Mouse (Mus musculus): ENCODE measurements around the gene Coa5. TPM values are rescaled to one million over a fixed set of nuclear protein-coding genes. Genes with fewer than 3 reads are reported as not detected.
A peak's percentile ranks its signal among the peaks of the same experiment; 100 is the strongest.

Coa5 gene
- polyA plus RNA-seq, 1 experiment from 2014 or later: 54.5 TPM

- Histone ChIP-seq H3K36me3 (peaks cover 14% of the 10 kb centered on the region), H3K4me3 (replicated peaks) (no peak overlapping the region), H3K27me3 (replicated peaks) (no peaks in the 10 kb centered on the region), H3K4me1 (replicated peaks) (no peaks in the 10 kb centered on the region), H3K9ac (no peak overlapping the region), H3K4me2 (replicated peaks) (no peak overlapping the region), H3K9me3 (no peaks in the 10 kb centered on the region), H3K27ac (no peak overlapping the region)
- WGBS: 86% methylated on average over 1 of the region's 1 CpGs
- no peak for ATAC-seq
Observed at GRCm38 (mm10) chr1:37419420-37419819, 10.5 kb downstream of the Coa5 start.

- H3K9me3 ChIP-seq: no peaks in the 10 kb centered on the region
- H3K36me3 ChIP-seq: peaks cover 8% of the 10 kb centered on the region
- H3K4me3 ChIP-seq (replicated peaks): no peak overlapping the region
- no peaks in the 10 kb centered on the region for H3K4me1 ChIP-seq (replicated peaks)
- H3K27me3 ChIP-seq (replicated peaks): no peaks in the 10 kb centered on the region
- 77% methylated on average over 1 of the region's 1 CpGs for whole genome bisulfite sequencing
- H3K4me2 ChIP-seq (replicated peaks): no peak overlapping the region
- H3K9ac ChIP-seq: no peak overlapping the region
- H3K27ac ChIP-seq: no peak overlapping the region
- ATAC-seq: 0 out of 2 replicates have a peak, but pooled peaks have one; percentile 43
Observed at GRCm38 (mm10) chr1:37415394-37415793, 14.5 kb downstream of the Coa5 start.

GRCm38 (mm10) chr1:37409647-37410046 is 20.3 kb downstream of the Coa5 start:
- Histone ChIP-seq H3K4me1 (replicated peaks) (no peaks in the 10 kb centered on the region), H3K27ac (no peak overlapping the region), H3K9me3 (no peaks in the 10 kb centered on the region), H3K27me3 (replicated peaks) (no peaks in the 10 kb centered on the region), H3K36me3 (no peaks in the 10 kb centered on the region), H3K4me2 (replicated peaks) (no peak overlapping the region), H3K9ac (no peak overlapping the region), H3K4me3 (replicated peaks) (no peak overlapping the region)
- no peak for ATAC-seq

- no peaks in the 10 kb centered on the region for H3K36me3 ChIP-seq
Observed at GRCm38 (mm10) chr1:37408678-37409077, 21.2 kb downstream of the Coa5 start.

GRCm38 (mm10) chr1:37408059-37408458 is 21.8 kb downstream of the Coa5 start:
- Histone ChIP-seq H3K27me3 (replicated peaks) (no peaks in the 10 kb centered on the region), H3K4me1 (replicated peaks) (no peaks in the 10 kb centered on the region), H3K4me3 (replicated peaks) (no peak overlapping the region), H3K27ac (no peak overlapping the region), H3K9ac (no peak overlapping the region), H3K36me3 (no peaks in the 10 kb centered on the region), H3K4me2 (replicated peaks) (no peak overlapping the region), H3K9me3 (no peaks in the 10 kb centered on the region)
- WGBS: 87% methylated on average over 8 of the region's 8 CpGs
- no peak for ATAC-seq

More at GRCm38 (mm10) chr1:37408678-37409077, 21.2 kb downstream of the Coa5 start:
- Histone ChIP-seq H3K9me3 (no peaks in the 10 kb centered on the region), H3K4me1 (replicated peaks) (no peaks in the 10 kb centered on the region), H3K27ac (no peak overlapping the region), H3K4me2 (replicated peaks) (no peak overlapping the region), H3K4me3 (replicated peaks) (no peak overlapping the region), H3K9ac (no peak overlapping the region), H3K27me3 (replicated peaks) (no peaks in the 10 kb centered on the region)
- no peak for ATAC-seq
- WGBS: 72% methylated on average over 3 of the region's 3 CpGs

- ATAC-seq: no peak
- no peaks in the 10 kb centered on the region for H3K9me3 ChIP-seq
- no peaks in the 10 kb centered on the region for H3K27me3 ChIP-seq (replicated peaks)
- no peak overlapping the region for H3K27ac ChIP-seq
- no peaks in the 10 kb centered on the region for H3K4me1 ChIP-seq (replicated peaks)
- no peaks in the 10 kb centered on the region for H3K36me3 ChIP-seq
- H3K4me2 ChIP-seq (replicated peaks): no peak overlapping the region
- 81% methylated on average over 8 of the region's 8 CpGs for whole genome bisulfite sequencing
- H3K4me3 ChIP-seq (replicated peaks): no peak overlapping the region
- no peak overlapping the region for H3K9ac ChIP-seq
Observed at GRCm38 (mm10) chr1:37407228-37407627, 22.7 kb downstream of the Coa5 start.

- Histone ChIP-seq H3K4me1 (replicated peaks) (no peaks in the 10 kb centered on the region), H3K27ac (no peak overlapping the region), H3K27me3 (replicated peaks) (no peaks in the 10 kb centered on the region), H3K36me3 (no peaks in the 10 kb centered on the region), H3K9me3 (no peaks in the 10 kb centered on the region), H3K9ac (no peak overlapping the region), H3K4me3 (replicated peaks) (no peak overlapping the region), H3K4me2 (replicated peaks) (no peak overlapping the region)
- no peak for ATAC-seq
- WGBS: 85% methylated on average over 2 of the region's 2 CpGs
Observed at GRCm38 (mm10) chr1:37405137-37405536, 24.8 kb downstream of the Coa5 start.

GRCm38 (mm10) chr1:37401687-37402086 is 28.2 kb downstream of the Coa5 start:
- no peak for ATAC-seq
- H3K36me3 ChIP-seq: no peaks in the 10 kb centered on the region
- no peak overlapping the region for H3K4me2 ChIP-seq (replicated peaks)
- no peak overlapping the region for H3K4me3 ChIP-seq (replicated peaks)
- H3K4me1 ChIP-seq (replicated peaks): peaks cover 15% of the 10 kb centered on the region; the same call in 1 of the 2 replicates
- H3K27me3 ChIP-seq (replicated peaks): no peaks in the 10 kb centered on the region
- H3K9me3 ChIP-seq: no peaks in the 10 kb centered on the region
- H3K27ac ChIP-seq: no peak overlapping the region
- WGBS: 60% methylated on average over 4 of the region's 4 CpGs
- no peak overlapping the region for H3K9ac ChIP-seq

- Histone ChIP-seq H3K27me3 (replicated peaks) (no peaks in the 10 kb centered on the region), H3K4me3 (replicated peaks) (no peak overlapping the region), H3K9me3 (no peaks in the 10 kb centered on the region), H3K27ac (no peak overlapping the region), H3K4me1 (replicated peaks) (peaks cover 15% of the 10 kb centered on the region; the same call in 1 of the 2 replicates), H3K36me3 (no peaks in the 10 kb centered on the region), H3K9ac (no peak overlapping the region), H3K4me2 (replicated peaks) (no peak overlapping the region)
- 69% methylated on average over 8 of the region's 8 CpGs for WGBS
- ATAC-seq: no peak
Observed at GRCm38 (mm10) chr1:37399734-37400133, 30.2 kb downstream of the Coa5 start.

GRCm38 (mm10) chr1:37398961-37399360 is 30.9 kb downstream of the Coa5 start:
- no peaks in the 10 kb centered on the region for H3K36me3 ChIP-seq
- H3K4me1 ChIP-seq (replicated peaks): peaks cover 15% of the 10 kb centered on the region; the same call in 1 of the 2 replicates
- no peaks in the 10 kb centered on the region for H3K27me3 ChIP-seq (replicated peaks)
- H3K27ac ChIP-seq: no peak overlapping the region
- no peak overlapping the region for H3K4me3 ChIP-seq (replicated peaks)
- no peaks in the 10 kb centered on the region for H3K9me3 ChIP-seq
- peak; percentile 75 for ATAC-seq
- H3K9ac ChIP-seq: no peak overlapping the region
- no peak overlapping the region for H3K4me2 ChIP-seq (replicated peaks)
- 38% methylated on average over 3 of the region's 3 CpGs for WGBS

GRCm38 (mm10) chr1:37396481-37396880 is 33.4 kb downstream of the Coa5 start:
- ATAC-seq: no peak
- Histone ChIP-seq H3K9me3 (no peaks in the 10 kb centered on the region), H3K27ac (no peak overlapping the region), H3K36me3 (peaks cover 5% of the 10 kb centered on the region), H3K4me1 (replicated peaks) (peaks cover 15% of the 10 kb centered on the region; the same call in 1 of the 2 replicates), H3K4me2 (replicated peaks) (no peak overlapping the region), H3K27me3 (replicated peaks) (no peaks in the 10 kb centered on the region), H3K9ac (no peak overlapping the region), H3K4me3 (replicated peaks) (no peak overlapping the region)
- 69% methylated on average over 1 of the region's 1 CpGs for WGBS

- H3K4me3 ChIP-seq (replicated peaks): no peak overlapping the region
- H3K27ac ChIP-seq: no peak overlapping the region
- no peak overlapping the region for H3K4me2 ChIP-seq (replicated peaks)
- no peaks in the 10 kb centered on the region for H3K9me3 ChIP-seq
- no peak overlapping the region for H3K9ac ChIP-seq
- peaks cover 5% of the 10 kb centered on the region for H3K36me3 ChIP-seq
- WGBS: 75% methylated on average over 5 of the region's 5 CpGs
- H3K27me3 ChIP-seq (replicated peaks): no peaks in the 10 kb centered on the region
- peaks cover 3% of the 10 kb centered on the region; the same call in 1 of the 2 replicates for H3K4me1 ChIP-seq (replicated peaks)
- no peak for ATAC-seq
Observed at GRCm38 (mm10) chr1:37393174-37393573, 36.7 kb downstream of the Coa5 start.

GRCm38 (mm10) chr1:37386448-37386971 is 43.4 kb downstream of the Coa5 start:
- Histone ChIP-seq H3K36me3 (no peaks in the 10 kb centered on the region), H3K27me3 (replicated peaks) (no peaks in the 10 kb centered on the region), H3K4me1 (replicated peaks) (no peaks in the 10 kb centered on the region), H3K4me3 (replicated peaks) (no peak overlapping the region), H3K9me3 (no peaks in the 10 kb centered on the region), H3K4me2 (replicated peaks) (no peak overlapping the region), H3K9ac (no peak overlapping the region), H3K27ac (no peak overlapping the region)
- WGBS: 74% methylated on average over 7 of the region's 7 CpGs
- ATAC-seq: no peak

Data from intestine, embryonic 15.5 days (tissue).